Mouse (Mus musculus) lung, adult 2 months (tissue): Measurements from ENCODE around the gene Prkg1. TPM values are rescaled to one million over a fixed set of nuclear protein-coding genes. Genes with fewer than 3 reads are reported as not detected.
"Not testable (repeated sequence)": the region's sequence is repeated elsewhere in the genome, so short reads cannot be mapped to it uniquely, and the experiment has no call there.

Experiments used
- DNase-seq: peaks from one replicate; pipeline ENCODE4 v3.0.0; 2022
- H3K4me1 ChIP-seq: fragments of 200-500 bp; 2 replicates; pipeline ENCODE4 v1.6.1; 2011; ENCODE audit warnings: low read length; ENCODE audit not compliant: control insufficient read depth, insufficient read depth
- H3K4me3 ChIP-seq: fragments of 200-500 bp; replicated peaks from 2 replicates; pipeline ENCODE3; 2011; ENCODE audit warnings: low read depth, mild to moderate bottlenecking, control low read depth, low read length; ENCODE audit errors: extremely low read depth
- CTCF ChIP-seq: fragments of 200-500 bp; IDR thresholded peaks from 2 replicates; pipeline ENCODE4 v1.5.1; 2011; ENCODE audit warnings: mild to moderate bottlenecking, low read length, control low read depth; ENCODE audit not compliant: insufficient read depth
- POLR2A ChIP-seq: fragments of 200-500 bp; IDR thresholded peaks from 2 replicates; pipeline ENCODE4 v1.6.1; 2011; ENCODE audit warnings: low read depth, mild to moderate bottlenecking, control low read depth, low read length, borderline replicate concordance; ENCODE audit errors: extremely low read depth
- WGBS: fragments of 180-500 bp; shearing (Covaris S2); methylation state at CpG from one replicate; pipeline ENCODE4 v1.1.7; 2018; 5-methylcytosine and 5-hydroxymethylcytosine counted together
- polyA plus RNA-seq: library from polyadenylated mRNA; depleted of rRNA; stranded (reverse); fragments of >200 nt; gene quantifications from 2 replicates; pipeline ENCODE4 v1.2.3, GENCODE M21; 2012

Gene Prkg1
- polyA plus RNA-seq, 1 experiment = 6.0 TPM

DNA sequence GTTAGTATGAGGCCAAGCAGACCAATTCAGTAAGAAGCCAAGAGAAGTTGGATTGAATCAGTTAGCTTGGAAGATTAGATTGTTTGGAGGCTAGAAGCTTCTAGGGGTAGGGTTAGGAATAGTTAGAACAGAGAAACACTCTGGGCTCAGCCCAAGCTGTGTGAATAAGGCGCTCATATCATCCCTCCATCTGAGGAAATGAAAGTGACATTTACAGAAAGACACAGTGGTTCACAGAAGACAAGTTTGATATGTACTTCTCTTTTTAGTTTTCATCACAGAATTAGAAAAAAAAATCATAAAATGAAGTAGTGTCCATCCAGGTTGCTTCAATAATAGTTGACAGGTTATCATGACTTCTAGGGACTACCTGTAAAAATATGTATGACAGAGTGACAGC lies 541.4 kb downstream of the Prkg1 start:
- 81% methylated on average over 1 of the region's 1 CpGs for WGBS
- Histone ChIP-seq H3K4me1 (no peaks in the 10 kb centered on the region), H3K4me3 (no peak overlapping the region)
- no peak for TF ChIP-seq POLR2A
- TF ChIP-seq CTCF = no peak
- no peak for DNase-seq

DNA sequence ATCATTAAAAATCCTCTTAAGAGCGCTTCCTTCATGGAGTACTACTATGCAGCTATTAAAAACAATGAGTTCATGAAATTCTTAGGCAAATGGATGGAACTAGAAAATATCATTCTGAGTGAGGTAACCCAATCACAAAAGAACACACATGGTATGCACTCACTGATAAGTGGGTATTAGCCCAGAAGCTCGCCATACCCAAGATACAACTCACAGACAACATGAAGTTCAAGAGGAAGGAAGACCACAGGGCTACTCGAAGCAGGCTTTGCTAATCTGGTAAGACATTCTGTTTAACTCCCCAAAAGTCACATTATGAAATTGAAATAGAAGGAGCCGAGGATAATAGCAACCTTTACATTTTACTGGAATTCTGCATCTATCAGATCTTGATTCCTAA lies 545.6 kb downstream of the Prkg1 start:
- not testable (repeated sequence) for DNase-seq, H3K4me3 ChIP-seq, H3K4me1 ChIP-seq
- WGBS = 79% methylated on average over 4 of the region's 4 CpGs

DNA sequence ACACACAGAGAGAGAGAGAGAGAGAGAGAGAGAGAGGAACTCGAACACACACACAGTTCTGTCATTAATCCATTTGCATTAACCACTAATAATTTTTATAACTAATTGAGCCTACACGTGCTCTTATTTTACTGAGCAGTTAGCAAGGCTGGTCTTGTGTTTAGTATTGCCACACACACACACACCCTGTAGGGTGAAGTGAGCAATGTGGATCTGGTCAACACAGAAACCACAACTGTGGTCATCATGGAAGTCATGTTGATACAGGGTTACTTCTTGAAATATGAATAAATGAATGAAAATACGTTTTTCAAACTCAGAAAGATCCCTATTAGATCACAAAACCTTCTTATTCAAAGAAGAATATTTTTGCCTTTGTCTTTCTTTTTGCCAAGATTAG lies 554.0 kb downstream of the Prkg1 start:
- no peak for DNase-seq
- Histone ChIP-seq H3K4me1 (no peaks in the 10 kb centered on the region), H3K4me3 (no peak overlapping the region)
- TF ChIP-seq POLR2A (no peak), CTCF (no peak)
- 54% methylated on average over 3 of the region's 3 CpGs for WGBS

DNA sequence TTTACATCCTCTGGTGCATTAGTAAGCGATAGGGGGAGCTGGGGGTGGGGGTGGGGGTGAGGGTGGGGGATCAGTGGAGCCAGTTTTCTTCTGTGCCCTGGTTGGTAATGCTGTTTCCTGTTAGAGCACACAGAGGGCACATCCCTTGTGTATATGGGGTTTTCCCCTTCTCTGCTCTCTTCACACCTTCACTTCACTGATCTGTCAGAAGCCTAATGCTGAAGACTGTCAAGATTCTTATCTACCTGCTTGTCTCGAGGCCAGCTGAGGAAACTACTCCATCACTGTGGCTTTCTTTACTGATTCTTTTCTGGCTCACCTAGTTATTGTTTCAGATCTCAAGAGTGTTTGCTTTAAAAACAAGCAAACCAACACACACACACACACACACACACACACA lies 554.4 kb downstream of the Prkg1 start:
- DNase-seq = no peak
- WGBS = 30% methylated on average over 2 of the region's 2 CpGs
- Histone ChIP-seq H3K4me3 (no peak overlapping the region), H3K4me1 (no peaks in the 10 kb centered on the region)
- TF ChIP-seq CTCF (no peak), POLR2A (no peak)

DNA sequence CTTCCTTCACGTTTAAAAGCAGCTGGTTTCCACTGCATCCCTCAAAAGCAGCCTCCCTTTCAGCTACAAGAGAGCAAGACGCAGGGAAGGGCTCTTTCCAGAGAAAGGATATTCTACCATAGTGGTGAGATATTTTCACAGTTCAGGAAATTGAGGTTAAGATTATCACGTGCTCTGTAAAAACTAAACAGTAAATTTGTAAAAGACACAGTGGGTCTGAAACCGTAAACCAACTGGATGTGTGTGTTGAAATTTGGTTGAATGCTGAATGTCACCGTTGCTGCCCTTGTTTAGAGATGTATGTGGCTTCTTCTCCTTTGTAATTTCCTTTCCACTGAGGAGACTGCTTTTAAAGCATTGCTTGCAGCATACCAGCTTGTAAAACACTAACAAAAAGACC lies 565.2 kb downstream of the Prkg1 start:
- 43% methylated on average over 5 of the region's 5 CpGs for WGBS
- no peak for TF ChIP-seq CTCF
- no peak for TF ChIP-seq POLR2A
- Histone ChIP-seq H3K4me3 (no peak overlapping the region), H3K4me1 (no peaks in the 10 kb centered on the region)
- DNase-seq = no peak

DNA sequence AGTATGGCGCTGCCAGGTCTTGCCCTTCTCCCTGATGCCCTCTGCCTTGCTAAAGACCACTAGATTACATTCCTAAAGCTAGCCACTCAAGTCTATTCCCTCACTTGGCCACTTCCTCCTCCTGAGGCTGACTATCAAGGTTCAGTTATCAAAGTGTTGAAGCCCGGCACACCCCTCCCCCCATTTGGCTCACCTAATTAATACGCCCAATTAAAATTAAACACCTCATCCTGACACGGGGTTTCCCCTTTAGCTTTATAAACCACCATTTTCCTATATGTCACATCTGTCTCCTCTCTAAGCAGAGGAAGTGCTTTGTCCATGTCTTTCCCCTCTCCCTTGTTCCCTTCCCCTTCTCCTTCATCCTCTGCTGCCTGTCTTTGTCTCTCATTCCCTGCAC lies 566.4 kb downstream of the Prkg1 start:
- 71% methylated on average over 4 of the region's 4 CpGs for WGBS
- Histone ChIP-seq H3K4me3 (no peak overlapping the region), H3K4me1 (no peaks in the 10 kb centered on the region)
- DNase-seq = no peak
- no peak for TF ChIP-seq CTCF
- no peak for TF ChIP-seq POLR2A

DNA sequence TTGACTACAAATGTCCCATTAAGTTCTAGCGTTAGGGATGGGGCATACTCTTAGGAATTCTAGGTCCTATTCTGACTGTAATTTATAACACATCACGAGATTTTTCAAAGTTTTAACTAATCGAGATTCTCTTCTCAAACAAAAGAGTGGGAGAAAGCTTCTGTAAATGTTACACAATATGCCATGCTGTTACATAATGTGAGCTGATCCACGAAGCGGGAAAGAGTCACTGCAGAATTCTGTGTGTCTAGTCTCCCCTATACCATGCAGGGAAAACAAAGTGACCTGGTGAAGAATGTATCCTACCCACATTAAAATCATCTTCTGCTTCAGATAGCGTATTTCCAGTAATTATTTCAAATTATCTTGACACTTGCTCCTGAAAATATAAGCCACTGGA lies 567.8 kb downstream of the Prkg1 start:
- no peak for TF ChIP-seq CTCF
- Histone ChIP-seq H3K4me1 (no peaks in the 10 kb centered on the region), H3K4me3 (no peak overlapping the region)
- no peak for DNase-seq
- whole genome bisulfite sequencing = 87% methylated on average over 6 of the region's 6 CpGs

DNA sequence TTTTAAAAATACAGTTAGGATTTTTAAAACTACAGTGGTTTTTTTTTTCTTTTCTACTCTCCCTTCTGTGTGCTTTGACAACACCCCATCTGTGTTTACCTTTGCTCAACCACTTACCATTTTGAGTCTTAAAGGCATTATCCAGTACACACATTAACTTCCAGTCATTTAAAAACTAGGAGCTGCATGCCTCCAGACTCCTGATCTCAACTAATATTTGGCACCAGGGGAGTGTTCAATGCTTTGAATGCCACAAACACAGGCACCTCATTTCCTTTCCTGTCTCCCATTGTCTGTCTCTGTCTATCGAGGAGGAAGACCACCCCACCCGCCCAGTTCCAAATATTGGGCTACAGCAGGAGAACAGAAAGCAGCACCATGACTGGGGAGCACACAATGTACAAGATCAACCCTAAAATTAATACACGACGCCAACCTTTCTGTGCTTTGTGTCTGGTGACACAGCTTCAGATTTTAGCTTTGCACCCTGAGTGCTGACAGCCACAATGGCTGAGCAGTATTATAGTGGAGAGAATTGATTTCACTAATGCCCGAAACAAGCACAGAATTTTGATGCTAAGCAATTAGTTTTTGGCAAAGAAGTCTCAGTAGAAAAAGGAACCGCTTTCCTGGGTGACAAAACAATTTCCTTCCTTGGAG lies 576.1 kb downstream of the Prkg1 start:
- H3K4me3 ChIP-seq = no peak overlapping the region
- DNase-seq = no peak
- TF ChIP-seq POLR2A = no peak
- 77% methylated on average over 6 of the region's 6 CpGs for WGBS
- H3K4me1 ChIP-seq = no peaks in the 10 kb centered on the region

DNA sequence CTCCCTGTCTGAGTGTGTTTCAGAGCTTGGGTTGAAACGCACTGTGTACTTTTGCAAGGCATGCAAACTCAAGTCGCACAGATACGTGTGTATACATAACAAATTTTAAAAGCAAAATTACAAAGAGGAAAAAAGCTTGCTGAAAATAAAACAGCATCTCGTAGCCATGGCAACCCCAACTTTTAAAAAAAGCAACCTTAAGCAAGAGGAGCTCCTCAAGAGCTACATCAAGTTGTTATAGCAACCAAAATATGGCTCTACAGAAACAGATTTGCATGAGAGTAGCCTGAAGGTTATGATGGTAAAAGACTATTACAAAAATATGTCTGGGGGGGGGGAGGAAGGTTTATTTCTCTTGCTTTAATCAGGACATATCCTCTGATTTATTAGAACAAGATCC lies 584.1 kb downstream of the Prkg1 start:
- no peak for TF ChIP-seq CTCF
- TF ChIP-seq POLR2A = no peak
- no peak for DNase-seq
- WGBS = 83% methylated on average over 4 of the region's 4 CpGs
- Histone ChIP-seq H3K4me1 (no peaks in the 10 kb centered on the region), H3K4me3 (no peak overlapping the region)

DNA sequence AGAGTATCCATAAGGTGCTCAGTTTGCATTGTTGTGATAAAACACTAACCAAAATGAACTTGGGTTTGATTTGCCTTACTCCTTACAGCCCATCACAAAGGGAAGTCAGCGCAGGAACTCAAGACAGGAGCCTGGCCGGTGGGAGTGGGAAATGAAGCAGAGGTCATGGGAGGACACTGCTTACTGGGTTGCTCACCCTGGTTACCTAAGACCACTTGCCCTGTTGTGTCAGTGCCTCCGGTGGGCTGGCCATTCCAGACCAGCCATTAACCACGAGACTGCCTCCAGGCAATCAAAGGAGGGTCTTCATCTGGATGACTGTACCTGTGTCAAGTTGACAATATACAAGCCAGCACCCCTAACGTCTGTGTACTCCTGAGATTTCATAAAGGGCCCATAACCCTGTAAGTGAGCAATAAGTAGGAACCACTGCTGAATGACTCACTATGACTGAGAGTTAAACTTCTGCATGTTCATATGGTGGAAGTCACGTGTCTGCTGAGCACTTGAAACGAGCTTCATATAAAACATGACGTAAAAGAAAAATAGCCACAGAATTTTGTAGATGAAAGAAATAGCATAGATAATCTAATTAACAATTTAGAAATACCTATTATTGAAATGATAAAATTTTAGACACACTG lies 587.4 kb downstream of the Prkg1 start:
- no peak for DNase-seq
- no peak for TF ChIP-seq CTCF
- no peak for TF ChIP-seq POLR2A
- no peak overlapping the region for H3K4me3 ChIP-seq
- H3K4me1 ChIP-seq = no peaks in the 10 kb centered on the region
- 83% methylated on average over 8 of the region's 8 CpGs for WGBS
